ENCODE assay signal across 17 mouse cellular contexts in the genomic region with DNA sequence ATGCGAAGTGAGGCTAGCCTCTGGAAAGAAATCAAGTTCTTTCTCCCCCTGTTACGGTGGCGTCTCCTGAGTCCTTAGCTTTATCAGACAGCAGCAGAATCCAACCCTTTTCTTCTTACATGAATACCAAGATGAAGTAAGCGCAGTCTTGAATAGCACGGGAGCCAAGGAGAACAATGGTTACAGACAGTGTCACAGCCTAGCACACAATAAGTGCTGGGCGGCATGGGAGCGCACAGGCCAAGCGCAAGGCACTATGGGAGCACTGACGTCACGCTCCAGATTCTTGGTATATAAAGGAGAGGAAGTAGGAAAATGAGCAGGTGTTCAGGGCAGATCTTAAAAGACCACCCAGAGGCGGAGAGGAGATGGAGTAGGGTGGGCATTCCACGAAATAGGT. TPM values are rescaled to one million over a fixed set of nuclear protein-coding genes. Genes with fewer than 3 reads are reported as not detected.
DNase-seq lines count a peak whose midpoint lies in the region; ATAC-seq lines count a peak whose summit lies in the region.
"Had no signal": no experiment of that assay in that cellular context is flagged by ENCODE, and none has a peak within 500 bp of the region (broad histone marks: within the 10 kb centered on the region; RNA-seq: fewer than 3 reads in every experiment).

No protein-coding gene starts in this region.

- 55% methylated on average over 12 of the region's 12 CpGs for WGBS in forebrain, embryonic 12.5 days
- 38% methylated on average over 12 of the region's 12 CpGs for WGBS in forebrain, embryonic 16.5 days
- WGBS in liver, embryonic 15.5 days (ENCODE audit: insufficient replicate concordance), result 61% methylated on average over 12 of the region's 12 CpGs
- WGBS in liver, embryonic 11.5 days, result 68% methylated on average over 12 of the region's 12 CpGs
- WGBS in intestine, embryonic 16.5 days, result 87% methylated on average over 12 of the region's 12 CpGs

- no peak overlapping the region for H3K9ac ChIP-seq in forebrain, embryonic 12.5 days
- no peak overlapping the region for H3K9ac ChIP-seq in forebrain, embryonic 16.5 days (replicated peaks; ENCODE audit: low read depth, low read length)
- H3K9ac ChIP-seq in liver, embryonic 15.5 days, result no peak overlapping the region
- no peak overlapping the region for H3K9ac ChIP-seq in liver, embryonic 11.5 days (ENCODE audit: low read depth, low read length)
- no peak overlapping the region for H3K9ac ChIP-seq in intestine, embryonic 16.5 days (ENCODE audit: low read depth, low read length)
- H3K9ac ChIP-seq: limb, embryonic 13.5 days; neural tube, embryonic 12.5 days; stomach, embryonic 15.5 days had no signal

- H3K27me3 ChIP-seq in forebrain, embryonic 12.5 days, result no peaks in the 10 kb centered on the region
- H3K27me3 ChIP-seq in forebrain, embryonic 16.5 days (replicated peaks; ENCODE audit: control insufficient read depth, insufficient read depth, low read length), result no peaks in the 10 kb centered on the region
- H3K27me3 ChIP-seq in liver, embryonic 15.5 days, result peaks cover 9% of the 10 kb centered on the region; the same call in 1 of the 2 replicates
- no peaks in the 10 kb centered on the region for H3K27me3 ChIP-seq in liver, embryonic 11.5 days (replicated peaks; ENCODE audit: control insufficient read depth, insufficient read depth, low read length)
- H3K27me3 ChIP-seq in intestine, embryonic 16.5 days (replicated peaks; ENCODE audit: control insufficient read depth, insufficient read depth, low read length), result no peaks in the 10 kb centered on the region
- H3K27me3 ChIP-seq: limb, embryonic 13.5 days; neural tube, embryonic 12.5 days; stomach, embryonic 15.5 days had no signal

- no peak overlapping the region for H3K4me2 ChIP-seq in forebrain, embryonic 12.5 days
- H3K4me2 ChIP-seq in forebrain, embryonic 16.5 days (ENCODE audit: low read length), result no peak overlapping the region
- no peak overlapping the region for H3K4me2 ChIP-seq in liver, embryonic 15.5 days
- H3K4me2 ChIP-seq in liver, embryonic 11.5 days, result no peak overlapping the region; the same call in 1 of the 2 replicates
- no peak overlapping the region for H3K4me2 ChIP-seq in intestine, embryonic 16.5 days (ENCODE audit: low read depth, low read length)
- H3K4me2 ChIP-seq: limb, embryonic 13.5 days; neural tube, embryonic 12.5 days; stomach, embryonic 15.5 days had no signal

- no peaks in the 10 kb centered on the region for H3K36me3 ChIP-seq in forebrain, embryonic 12.5 days (replicated peaks)
- H3K36me3 ChIP-seq in forebrain, embryonic 16.5 days (ENCODE audit: control insufficient read depth, insufficient read depth), result no peaks in the 10 kb centered on the region
- H3K36me3 ChIP-seq in liver, embryonic 15.5 days (replicated peaks), result no peaks in the 10 kb centered on the region
- no peaks in the 10 kb centered on the region for H3K36me3 ChIP-seq in liver, embryonic 11.5 days (ENCODE audit: control insufficient read depth, insufficient read depth, low read length)
- no peaks in the 10 kb centered on the region for H3K36me3 ChIP-seq in intestine, embryonic 16.5 days (ENCODE audit: control insufficient read depth, insufficient read depth, low read length)
- H3K36me3 ChIP-seq: limb, embryonic 13.5 days; neural tube, embryonic 12.5 days; stomach, embryonic 15.5 days had no signal

- no peak for DNase-seq in liver, embryonic 11.5 days (ENCODE audit: low spot score)
- peak; percentile 37 for DNase-seq in thymus, postnatal 0 days (ENCODE audit: low spot score)
- no peak for DNase-seq in thymus, postnatal 14 days
- no peak for DNase-seq in cerebellum, postnatal 14 days
- DNase-seq: adrenal gland, adult 2 months; cerebellum, adult 11 months; cerebellum, postnatal 25 days; heart, postnatal 10 days; right cerebral cortex, postnatal 14 days had no signal

- ATAC-seq in forebrain, embryonic 12.5 days (ENCODE audit: low FRiP score), result no peak
- ATAC-seq in forebrain, embryonic 16.5 days, result no peak
- ATAC-seq in liver, embryonic 15.5 days (ENCODE audit: insufficient read depth), result no peak
- ATAC-seq in liver, embryonic 11.5 days (replicated peaks; ENCODE audit: low FRiP score), result no peak
- no peak for ATAC-seq in intestine, embryonic 16.5 days

- no peak overlapping the region for H3K4me3 ChIP-seq in forebrain, embryonic 12.5 days (replicated peaks)
- no peak overlapping the region for H3K4me3 ChIP-seq in forebrain, embryonic 16.5 days (replicated peaks; ENCODE audit: low read length)
- no peak overlapping the region for H3K4me3 ChIP-seq in liver, embryonic 15.5 days (replicated peaks)
- H3K4me3 ChIP-seq in liver, embryonic 11.5 days (ENCODE audit: low read depth, low read length), result no peak overlapping the region
- H3K4me3 ChIP-seq in intestine, embryonic 16.5 days (ENCODE audit: low read length), result no peak overlapping the region
- H3K4me3 ChIP-seq: heart, embryonic 10.5 days; limb, embryonic 13.5 days; neural tube, embryonic 12.5 days; stomach, embryonic 15.5 days had no signal

- no peaks in the 10 kb centered on the region for H3K9me3 ChIP-seq in forebrain, embryonic 12.5 days
- H3K9me3 ChIP-seq in forebrain, embryonic 16.5 days (ENCODE audit: control insufficient read depth, low read length), result no peaks in the 10 kb centered on the region
- no peaks in the 10 kb centered on the region for H3K9me3 ChIP-seq in liver, embryonic 15.5 days (replicated peaks)
- H3K9me3 ChIP-seq in liver, embryonic 11.5 days (ENCODE audit: control insufficient read depth, low read length), result no peaks in the 10 kb centered on the region
- H3K9me3 ChIP-seq in intestine, embryonic 16.5 days (ENCODE audit: control insufficient read depth, low read length), result no peaks in the 10 kb centered on the region
- H3K9me3 ChIP-seq: heart, embryonic 10.5 days; limb, embryonic 13.5 days; neural tube, embryonic 12.5 days; stomach, embryonic 15.5 days had no signal

- H3K27ac ChIP-seq in forebrain, embryonic 12.5 days, result 0 out of 2 replicates have a peak overlapping the region, but pooled peaks have one; percentile 10
- H3K27ac ChIP-seq in forebrain, embryonic 16.5 days (ENCODE audit: low read length), result no peak overlapping the region
- peak overlapping the region; percentile 62 for H3K27ac ChIP-seq in liver, embryonic 15.5 days (replicated peaks)
- no peak overlapping the region for H3K27ac ChIP-seq in liver, embryonic 11.5 days (ENCODE audit: low read depth, low read length)
- H3K27ac ChIP-seq in intestine, embryonic 16.5 days (ENCODE audit: low read length), result no peak overlapping the region
- H3K27ac ChIP-seq: limb, embryonic 13.5 days; neural tube, embryonic 12.5 days; stomach, embryonic 15.5 days had no signal

- peaks cover 9% of the 10 kb centered on the region for H3K4me1 ChIP-seq in forebrain, embryonic 12.5 days
- H3K4me1 ChIP-seq in forebrain, embryonic 16.5 days (replicated peaks; ENCODE audit: control insufficient read depth, insufficient read depth, low read length), result no peaks in the 10 kb centered on the region
- H3K4me1 ChIP-seq in liver, embryonic 15.5 days (replicated peaks), result peaks cover 27% of the 10 kb centered on the region
- peaks cover 12% of the 10 kb centered on the region for H3K4me1 ChIP-seq in liver, embryonic 11.5 days (replicated peaks; ENCODE audit: control insufficient read depth, insufficient read depth, low read length)
- H3K4me1 ChIP-seq in intestine, embryonic 16.5 days (ENCODE audit: control insufficient read depth, insufficient read depth, low read length), result no peaks in the 10 kb centered on the region
- H3K4me1 ChIP-seq: stomach, embryonic 15.5 days had no signal

RNA-seq across cellular contexts. Expression of a gene that starts 52.6 kb away (rescaled TPM):
- 0.97 and 1.1 TPM in 2 replicates for polyA plus RNA-seq in forebrain, embryonic 12.5 days (2016; fragmentation: Nextera tagmentation; extraction: Ambion mirVana)
- 2.1 and 2.3 TPM in 2 replicates for polyA plus RNA-seq in forebrain, embryonic 16.5 days (2015; fragmentation: Nextera tagmentation; extraction: Ambion mirVana)
- 0.24 and 0.64 TPM in 2 replicates for polyA plus RNA-seq in liver, embryonic 15.5 days (2015; fragmentation: Nextera tagmentation; extraction: Ambion mirVana)
- polyA plus RNA-seq in liver, embryonic 11.5 days (2014; fragmentation: Nextera tagmentation; extraction: Ambion mirVana), result 0.37 and 0.42 TPM in 2 replicates
- 1.1 and 1.8 TPM in 2 replicates for polyA plus RNA-seq in thymus, postnatal 0 days (2015; fragmentation: Nextera tagmentation; extraction: Ambion mirVana)
- polyA plus RNA-seq in intestine, embryonic 16.5 days (2015; fragmentation: Nextera tagmentation; extraction: Ambion mirVana), result 0.13 and 0.18 TPM in 2 replicates

Comparison
In these comparisons a context has a peak if more than half of its experiments do, and no peak if none do; other contexts are left out.
1. H3K27ac ChIP-seq: peak in forebrain, embryonic 12.5 days (single experiment) and liver, embryonic 15.5 days (single experiment); none in forebrain, embryonic 16.5 days (single experiment), liver, embryonic 11.5 days (single experiment) and intestine, embryonic 16.5 days (single experiment).